Mouse (Mus musculus) forebrain, embryonic 14.5 days (tissue): Measurements from ENCODE around the gene Erp27. TPM values are rescaled to one million over a fixed set of nuclear protein-coding genes. Genes with fewer than 3 reads are reported as not detected.
"Not testable (repeated sequence)": the region's sequence is repeated elsewhere in the genome, so short reads cannot be mapped to it uniquely, and the experiment has no call there.

Source experiments
- ATAC-seq: fragments of 200-750 bp; cut with Nextera tagmentation; 2 replicates; pipeline ENCODE4 v1.8.0; 2017; ENCODE audit warnings: mild to moderate bottlenecking, moderate library complexity
- DNase-seq: peaks from one replicate; pipeline ENCODE4 v3.0.0-alpha.2; 2015; ENCODE audit warnings: low spot score
- H3K27ac ChIP-seq: fragments of 300-500 bp; sonication (generic); 2 replicates; pipeline ENCODE4 v1.5.1; 2014; ENCODE audit warnings: low read depth, mild to moderate bottlenecking, control low read depth, low read length, moderate library complexity
- H3K27me3 ChIP-seq: fragments of 300-500 bp; sonication (generic); replicated peaks from 2 replicates; pipeline ENCODE4 v1.6.1; 2014; ENCODE audit warnings: low read length, control low read depth, mixed read lengths; ENCODE audit not compliant: control insufficient read depth, insufficient read depth
- H3K36me3 ChIP-seq: fragments of 300-500 bp; sonication (generic); 2 replicates; pipeline ENCODE4 v1.6.1; 2014; ENCODE audit warnings: low read length, control low read depth; ENCODE audit not compliant: control insufficient read depth, insufficient read depth
- H3K4me1 ChIP-seq: fragments of 300-500 bp; sonication (generic); 2 replicates; pipeline ENCODE4 v1.6.1; 2014; ENCODE audit warnings: antibody characterized with exemption, low read length, control low read depth; ENCODE audit not compliant: control insufficient read depth, insufficient read depth
- H3K4me2 ChIP-seq: fragments of 300-500 bp; sonication (generic); 2 replicates; pipeline ENCODE4 v1.6.1; 2014; ENCODE audit warnings: mild to moderate bottlenecking, control low read depth, low read length
- H3K4me3 ChIP-seq: fragments of 300-500 bp; sonication (generic); 2 replicates; pipeline ENCODE4 v1.5.1; 2014; ENCODE audit warnings: low read depth, low read length, control low read depth
- H3K9ac ChIP-seq: fragments of 300-500 bp; sonication (generic); 2 replicates; pipeline ENCODE4 v1.6.1; 2014; ENCODE audit warnings: mild to moderate bottlenecking, low read length, control low read depth, moderate library complexity
- H3K9me3 ChIP-seq: fragments of 300-500 bp; sonication (generic); replicated peaks from 2 replicates; pipeline ENCODE4 v1.6.1; 2016; ENCODE audit warnings: low read length, control low read depth, mixed read lengths; ENCODE audit not compliant: control insufficient read depth
- WGBS: fragments of 180-500 bp; shearing (Covaris S2); extraction: QIAGEN DNeasy Blood & Tissue Kit; methylation state at CpG from one replicate; pipeline ENCODE4 v1.1.7; 2014; 5-methylcytosine and 5-hydroxymethylcytosine counted together
- polyA plus RNA-seq: library from polyadenylated mRNA; unstranded; fragments of >200 nt; fragmentation: Nextera tagmentation; extraction: Ambion mirVana; gene quantifications from 2 replicates; pipeline ENCODE4 v1.2.1, GENCODE M21; 2014

The Erp27 gene
- polyA plus RNA-seq, 1 experiment from 2014 or later = 0.23 TPM

- 87% methylated on average over 6 of the region's 6 CpGs for WGBS
Measured at GRCm38 (mm10) chr6:136889067-136889466, 32.9 kb downstream of the Erp27 start.

DNA sequence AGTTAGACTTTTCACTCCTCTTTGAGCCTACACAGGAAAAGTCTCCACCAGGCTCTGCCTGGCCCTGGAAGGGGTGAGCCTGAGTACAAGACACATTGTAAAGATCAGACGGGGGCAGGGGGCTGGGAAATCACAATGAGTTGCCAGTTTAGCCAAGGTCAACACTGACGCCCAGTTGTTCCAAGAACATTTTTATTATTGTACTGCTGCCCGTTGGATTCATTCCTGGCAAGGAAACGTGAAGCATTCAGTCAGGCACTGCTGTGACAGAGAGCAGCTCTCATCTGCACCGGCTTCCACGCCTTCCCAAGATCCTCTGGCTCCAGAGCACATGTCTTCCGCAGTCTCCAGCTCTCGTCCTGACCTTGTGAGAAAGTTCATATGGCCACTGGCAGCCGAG, 34.1 kb downstream of the Erp27 start:
- H3K4me2 ChIP-seq = no peak overlapping the region

More at GRCm38 (mm10) chr6:136889067-136889466, 32.9 kb downstream of the Erp27 start:
- no peaks in the 10 kb centered on the region for H3K27me3 ChIP-seq
- no peak overlapping the region for H3K4me2 ChIP-seq
- H3K9me3 ChIP-seq = no peaks in the 10 kb centered on the region
- H3K36me3 ChIP-seq = no peaks in the 10 kb centered on the region
- DNase-seq (no peak), ATAC-seq (no peak)
- H3K4me3 ChIP-seq = no peak overlapping the region
- H3K4me1 ChIP-seq = no peaks in the 10 kb centered on the region
- H3K9ac ChIP-seq = no peak overlapping the region
- no peak overlapping the region for H3K27ac ChIP-seq

DNA sequence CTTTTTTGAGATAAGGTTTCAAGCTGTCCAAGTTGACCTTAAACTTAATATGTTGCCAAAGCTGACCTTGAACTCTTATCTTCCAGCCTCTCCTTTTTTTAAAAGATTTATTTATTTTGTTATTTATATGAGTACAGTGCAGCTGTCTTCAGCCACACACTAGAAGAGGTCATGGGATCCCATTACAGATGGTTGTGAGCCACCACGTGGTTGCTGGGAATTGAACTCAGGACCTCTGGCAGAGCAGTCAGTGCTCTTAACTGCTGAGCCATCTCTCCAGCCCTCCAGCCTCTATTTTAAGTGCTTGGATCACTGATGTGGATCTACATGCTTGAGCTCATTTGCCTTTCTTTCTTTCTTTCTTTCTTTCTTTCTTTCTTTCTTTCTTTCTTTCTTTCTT, 37.2 kb downstream of the Erp27 start:
- WGBS = 50% methylated on average over 1 of the region's 1 CpGs
- not testable (repeated sequence) for ATAC-seq

More for the DNA sequence above, 34.1 kb downstream of the Erp27 start:
- ATAC-seq = no peak
- Histone ChIP-seq H3K4me1 (no peaks in the 10 kb centered on the region), H3K9me3 (no peaks in the 10 kb centered on the region), H3K27me3 (no peaks in the 10 kb centered on the region), H3K4me3 (no peak overlapping the region), H3K9ac (no peak overlapping the region), H3K36me3 (no peaks in the 10 kb centered on the region), H3K27ac (no peak overlapping the region)
- DNase-seq = no peak
- 81% methylated on average over 9 of the region's 9 CpGs for WGBS

GRCm38 (mm10) chr6:136883961-136884360, 38.0 kb downstream of the Erp27 start:
- Histone ChIP-seq H3K27me3 (no peaks in the 10 kb centered on the region), H3K4me3 (no peak overlapping the region), H3K36me3 (no peaks in the 10 kb centered on the region), H3K4me2 (no peak overlapping the region), H3K9ac (no peak overlapping the region), H3K27ac (no peak overlapping the region), H3K4me1 (no peaks in the 10 kb centered on the region), H3K9me3 (no peaks in the 10 kb centered on the region)
- DNase-seq (no peak), ATAC-seq (no peak)
- 91% methylated on average over 6 of the region's 6 CpGs for WGBS

More for the DNA sequence above, 37.2 kb downstream of the Erp27 start:
- not testable (repeated sequence) for H3K4me3 ChIP-seq, DNase-seq, H3K9ac ChIP-seq, H3K36me3 ChIP-seq, H3K9me3 ChIP-seq, H3K4me2 ChIP-seq, H3K27ac ChIP-seq, H3K27me3 ChIP-seq, H3K4me1 ChIP-seq

GRCm38 (mm10) chr6:136883431-136883915, 38.5 kb downstream of the Erp27 start:
- no peak overlapping the region for H3K9ac ChIP-seq
- 87% methylated on average over 3 of the region's 3 CpGs for WGBS
- H3K4me1 ChIP-seq = no peaks in the 10 kb centered on the region
- H3K4me3 ChIP-seq = no peak overlapping the region
- DNase-seq = no peak
- H3K27me3 ChIP-seq = no peaks in the 10 kb centered on the region
- H3K36me3 ChIP-seq = no peaks in the 10 kb centered on the region
- no peak overlapping the region for H3K27ac ChIP-seq
- H3K4me2 ChIP-seq = no peak overlapping the region
- ATAC-seq = no peak
- H3K9me3 ChIP-seq = no peaks in the 10 kb centered on the region

DNA sequence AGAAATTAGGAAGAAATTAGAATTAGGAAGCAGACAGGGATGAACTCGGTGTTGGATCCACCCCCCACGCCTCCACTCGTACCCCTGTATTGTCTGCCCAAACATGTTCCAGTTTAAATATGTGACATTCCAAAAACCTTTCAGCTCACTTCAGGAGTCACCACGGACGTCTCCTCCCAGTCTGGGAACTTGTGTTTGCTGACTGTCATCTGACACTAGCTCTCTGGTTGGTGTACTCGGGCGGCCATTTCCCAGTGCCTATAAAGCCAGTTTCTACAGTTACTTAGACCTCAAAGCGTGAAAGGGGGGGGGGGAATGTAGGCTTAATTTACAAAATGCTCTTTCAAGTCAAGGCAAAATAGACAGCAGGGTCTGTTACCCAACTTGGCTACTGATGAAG, 40.3 kb downstream of the Erp27 start:
- no peak overlapping the region for H3K4me3 ChIP-seq
- no peak overlapping the region for H3K27ac ChIP-seq
- no peak overlapping the region for H3K9ac ChIP-seq
- no peak for ATAC-seq
- H3K9me3 ChIP-seq = no peaks in the 10 kb centered on the region
- no peak overlapping the region for H3K4me2 ChIP-seq
- no peaks in the 10 kb centered on the region for H3K27me3 ChIP-seq
- H3K4me1 ChIP-seq = no peaks in the 10 kb centered on the region
- WGBS = 84% methylated on average over 8 of the region's 8 CpGs
- no peak for DNase-seq
- H3K36me3 ChIP-seq = no peaks in the 10 kb centered on the region

- Histone ChIP-seq H3K4me1 (peaks cover 7% of the 10 kb centered on the region; the same call in 1 of the 2 replicates), H3K4me2 (no peak within 1 kb of the TSS), H3K9me3 (no peaks in the 10 kb centered on the region), H3K27me3 (no peaks in the 10 kb centered on the region), H3K4me3 (no peak within 1 kb of the TSS), H3K9ac (no peak within 1 kb of the TSS), H3K27ac (no peak within 1 kb of the TSS), H3K36me3 (no peaks in the 10 kb centered on the region)
- 65% methylated on average over 9 of the region's 9 CpGs for WGBS
- DNase-seq = no peak
- no peak for ATAC-seq
Measured at GRCm38 (mm10) chr6:136875670-136876069, 46.3 kb downstream of the Erp27 start, which contains the start of gene Mgp. Mgp (minus strand) TSS chr6:136875823.

- H3K27me3 ChIP-seq = no peaks in the 10 kb centered on the region
- ATAC-seq (peak; percentile 48; the same call in 1 of the 2 replicates), DNase-seq (peak; percentile 71)
- H3K4me1 ChIP-seq = peaks cover 7% of the 10 kb centered on the region; the same call in 1 of the 2 replicates
- no peaks in the 10 kb centered on the region for H3K36me3 ChIP-seq
- WGBS = 18% methylated on average over 8 of the region's 8 CpGs
- H3K4me3 ChIP-seq = no peak overlapping the region
- H3K4me2 ChIP-seq = no peak overlapping the region
- H3K9ac ChIP-seq = no peak overlapping the region
- H3K9me3 ChIP-seq = no peaks in the 10 kb centered on the region
- H3K27ac ChIP-seq = no peak overlapping the region
Measured at GRCm38 (mm10) chr6:136874599-136874998, 47.4 kb downstream of the Erp27 start.

- DNase-seq (no peak), ATAC-seq (no peak)
- H3K27me3 ChIP-seq = no peaks in the 10 kb centered on the region
- 0 out of 2 replicates have a peak, but pooled peaks cover under 1% of the 10 kb centered on the region for H3K4me1 ChIP-seq
- H3K27ac ChIP-seq = no peak overlapping the region
- no peak overlapping the region for H3K4me3 ChIP-seq
- no peak overlapping the region for H3K9ac ChIP-seq
- no peak overlapping the region for H3K4me2 ChIP-seq
- H3K36me3 ChIP-seq = no peaks in the 10 kb centered on the region
- WGBS = 82% methylated on average over 5 of the region's 5 CpGs
- H3K9me3 ChIP-seq = no peaks in the 10 kb centered on the region
Measured at GRCm38 (mm10) chr6:136868921-136869320, 53.1 kb downstream of the Erp27 start.
